Mouse (Mus musculus): ENCODE measurements around the gene Klf11. TPM values are rescaled to one million over a fixed set of nuclear protein-coding genes. Genes with fewer than 3 reads are reported as not detected.
"Not testable (repeated sequence)": the region's sequence is repeated elsewhere in the genome, so short reads cannot be mapped to it uniquely, and the experiment has no call there.

The Klf11 gene
- polyA plus RNA-seq, 1 experiment = 6.7 TPM

GRCm38 (mm10) chr12:24699578-24699977 lies 48.5 kb downstream of the Klf11 start:
- DNase-seq (ENCODE audit: extremely low spot score in 1 of 2, low spot score in 1 of 2) = no peak

GRCm38 (mm10) chr12:24701621-24702020 lies 50.5 kb downstream of the Klf11 start:
- not testable (repeated sequence) for DNase-seq (ENCODE audit: extremely low spot score in 1 of 2, low spot score in 1 of 2)

- no peak for DNase-seq (ENCODE audit: extremely low spot score in 1 of 2, low spot score in 1 of 2)
These were observed 51.9 kb downstream of the Klf11 start for GRCm38 (mm10) chr12:24703013-24703412.

GRCm38 (mm10) chr12:24705502-24706263 lies 54.6 kb downstream of the Klf11 start:
- no peak for DNase-seq (ENCODE audit: extremely low spot score in 1 of 2, low spot score in 1 of 2)

GRCm38 (mm10) chr12:24706764-24707479 lies 55.8 kb downstream of the Klf11 start:
- no peak for DNase-seq (ENCODE audit: extremely low spot score in 1 of 2, low spot score in 1 of 2)

- no peak for DNase-seq (ENCODE audit: extremely low spot score in 1 of 2, low spot score in 1 of 2)
These were observed 56.4 kb downstream of the Klf11 start for GRCm38 (mm10) chr12:24707480-24707802.

GRCm38 (mm10) chr12:24707954-24708823 lies 57.1 kb downstream of the Klf11 start, which contains the start of gene Rrm2:
Gene Rrm2 (plus strand): TSS chr12:24708241.
- peak; percentile 64 to 92 for DNase-seq (ENCODE audit: extremely low spot score in 1 of 2, low spot score in 1 of 2)

GRCm38 (mm10) chr12:24708824-24709218 lies 57.7 kb downstream of the Klf11 start:
- DNase-seq (ENCODE audit: extremely low spot score in 1 of 2, low spot score in 1 of 2) = no peak

- DNase-seq (ENCODE audit: extremely low spot score in 1 of 2, low spot score in 1 of 2) = no peak
These were observed 58.3 kb downstream of the Klf11 start for GRCm38 (mm10) chr12:24709409-24709808.

- DNase-seq (ENCODE audit: extremely low spot score in 1 of 2, low spot score in 1 of 2) = peak; percentile 36 to 91
These were observed 58.9 kb downstream of the Klf11 start for GRCm38 (mm10) chr12:24709831-24710508.

- DNase-seq (ENCODE audit: extremely low spot score in 1 of 2, low spot score in 1 of 2) = no peak
These were observed 59.6 kb downstream of the Klf11 start for GRCm38 (mm10) chr12:24710672-24711071.

Other genes with a start within 250 kb of the Klf11 start
- gene Taf1b, start 152.9 kb upstream of the Klf11 start, polyA plus RNA-seq (2012; rRNA removed) = 20.1 and 23.7 TPM in 2 replicates
- gene Grhl1, start 79.0 kb upstream of the Klf11 start, polyA plus RNA-seq (2012; rRNA removed) = 9.8 and 12.3 TPM in 2 replicates
- gene Cys1, start 30.5 kb downstream of the Klf11 start, polyA plus RNA-seq (2012; rRNA removed) = 8.5 and 9.6 TPM in 2 replicates
- gene Rrm2, start 57.0 kb downstream of the Klf11 start, polyA plus RNA-seq (2012; rRNA removed) = 2.0 and 2.2 TPM in 2 replicates
- gene Mboat2, start 179.6 kb downstream of the Klf11 start, polyA plus RNA-seq (2012; rRNA removed) = 33.3 and 33.8 TPM in 2 replicates